Comparison of ENCODE assay signal across 9 mouse cellular contexts in genomic region chr5:43807744-43808696, GRCm38 (mm10). TPM values are rescaled to one million over a fixed set of nuclear protein-coding genes. Genes with fewer than 3 reads are reported as not detected.
A peak's percentile ranks its signal among the peaks of the same experiment; 100 is the strongest.
DNase-seq lines count a peak whose midpoint lies in the region; ATAC-seq and TF ChIP-seq lines count a peak whose summit lies in the region.
"Had no signal": no experiment of that assay in that cellular context is flagged by ENCODE, and none has a peak within 500 bp of the region (broad histone marks: within the 10 kb centered on the region; RNA-seq: fewer than 3 reads in every experiment).

No protein-coding gene starts in this region.

- intact Hi-C loops in heart, postnatal 36 days (cut with DNase I): no loop called here

- H3K9ac ChIP-seq in forebrain, postnatal 0 days: peak overlapping the region; percentile 72
- peak overlapping the region; percentile 59 for H3K9ac ChIP-seq in liver, postnatal 0 days (replicated peaks)
- H3K9ac ChIP-seq in neural tube, embryonic 13.5 days: peak overlapping the region; percentile 75
- H3K9ac ChIP-seq in stomach, postnatal 0 days (ENCODE audit: low read length): peak overlapping the region; percentile 64

- peak; percentile 60 to 69 for DNase-seq in CD8-positive naive resting alpha-beta T cell, adult 2 months (ENCODE audit: low read depth in 2 of 2, low spot score in 2 of 2)
- DNase-seq in cerebellum, adult 11-12 months: peak; percentile 47
- DNase-seq in forebrain, postnatal 0 days: peak; percentile 92
- peak; percentile 77 to 78 for DNase-seq in heart, postnatal 36 days
- DNase-seq in layer of hippocampus, adult 18-20 months (ENCODE audit: low spot score in 2 of 2): peak; percentile 71 to 81
- peak; percentile 85 for DNase-seq in liver, postnatal 0 days
- DNase-seq in stomach, postnatal 0 days (ENCODE audit: low spot score): peak; percentile 90

- no peaks in the 10 kb centered on the region for H3K36me3 ChIP-seq in forebrain, postnatal 0 days (ENCODE audit: insufficient read depth)
- no peaks in the 10 kb centered on the region for H3K36me3 ChIP-seq in liver, postnatal 0 days (replicated peaks; ENCODE audit: insufficient read depth, low read length)
- no peaks in the 10 kb centered on the region for H3K36me3 ChIP-seq in neural tube, embryonic 13.5 days
- no peaks in the 10 kb centered on the region for H3K36me3 ChIP-seq in stomach, postnatal 0 days (ENCODE audit: control insufficient read depth, insufficient read depth, low read length)
- H3K36me3 ChIP-seq: G1E had no signal

- no peaks in the 10 kb centered on the region for H3K9me3 ChIP-seq in forebrain, postnatal 0 days (ENCODE audit: low read length)
- no peaks in the 10 kb centered on the region for H3K9me3 ChIP-seq in liver, postnatal 0 days (ENCODE audit: low read length)
- H3K9me3 ChIP-seq in neural tube, embryonic 13.5 days: no peaks in the 10 kb centered on the region
- H3K9me3 ChIP-seq in stomach, postnatal 0 days (ENCODE audit: control insufficient read depth, low read length): no peaks in the 10 kb centered on the region
- H3K9me3 ChIP-seq: G1E had no signal

- no peak for TF ChIP-seq EP300 in liver, postnatal 0 days (IDR thresholded peaks at IDR 0.05; ENCODE audit: low read depth)
- peak; percentile 90 for TF ChIP-seq EP300 in stomach, postnatal 0 days (optimal IDR thresholded peaks at IDR 0.05)

- H3K4me2 ChIP-seq in forebrain, postnatal 0 days (ENCODE audit: low read depth): peak overlapping the region; percentile 67
- H3K4me2 ChIP-seq in liver, postnatal 0 days (ENCODE audit: low read depth, low read length): peak overlapping the region; percentile 77
- H3K4me2 ChIP-seq in neural tube, embryonic 13.5 days: peak overlapping the region; percentile 59
- peak overlapping the region; percentile 76 for H3K4me2 ChIP-seq in stomach, postnatal 0 days (replicated peaks; ENCODE audit: low read depth)

- WGBS in forebrain, postnatal 0 days: 4% methylated on average over 48 of the region's 48 CpGs
- 5% methylated on average over 48 of the region's 48 CpGs for WGBS in liver, postnatal 0 days (ENCODE audit: insufficient replicate concordance)
- 4% methylated on average over 48 of the region's 48 CpGs for WGBS in neural tube, embryonic 13.5 days
- WGBS in stomach, postnatal 0 days: 5% methylated on average over 48 of the region's 48 CpGs

- no peaks in the 10 kb centered on the region for H3K4me1 ChIP-seq in forebrain, postnatal 0 days (ENCODE audit: insufficient read depth)
- H3K4me1 ChIP-seq in liver, postnatal 0 days (ENCODE audit: insufficient read depth): peaks cover 10% of the 10 kb centered on the region; the same call in 1 of the 2 replicates
- H3K4me1 ChIP-seq in neural tube, embryonic 13.5 days (replicated peaks): 0 out of 2 replicates have a peak, but pooled peaks cover 2% of the 10 kb centered on the region
- no peaks in the 10 kb centered on the region for H3K4me1 ChIP-seq in stomach, postnatal 0 days (replicated peaks; ENCODE audit: control insufficient read depth, insufficient read depth)

- H3K27ac ChIP-seq in forebrain, postnatal 0 days (ENCODE audit: low read depth, low read length): peak overlapping the region; percentile 81
- H3K27ac ChIP-seq in liver, postnatal 0 days (ENCODE audit: low read depth): no peak overlapping the region
- H3K27ac ChIP-seq in neural tube, embryonic 13.5 days (replicated peaks): peak overlapping the region; percentile 89
- peak overlapping the region; percentile 83 for H3K27ac ChIP-seq in stomach, postnatal 0 days (replicated peaks)

- H3K4me3 ChIP-seq in forebrain, postnatal 0 days (ENCODE audit: low read depth, low read length): peak overlapping the region; percentile 51
- peak overlapping the region; percentile 46 for H3K4me3 ChIP-seq in liver, postnatal 0 days (ENCODE audit: low read depth, low read length)
- peak overlapping the region; percentile 48 for H3K4me3 ChIP-seq in neural tube, embryonic 13.5 days
- H3K4me3 ChIP-seq in stomach, postnatal 0 days (ENCODE audit: low read depth, low read length): peak overlapping the region; percentile 44

- no peak for TF ChIP-seq CTCF in forebrain, postnatal 0 days (IDR thresholded peaks at IDR 0.05; ENCODE audit: low read depth)
- TF ChIP-seq CTCF in liver, postnatal 0 days (IDR thresholded peaks at IDR 0.05; ENCODE audit: low read depth): no peak
- no peak for TF ChIP-seq CTCF in stomach, postnatal 0 days (IDR thresholded peaks at IDR 0.05; ENCODE audit: low read depth)

- no peaks in the 10 kb centered on the region for H3K27me3 ChIP-seq in forebrain, postnatal 0 days (ENCODE audit: insufficient read depth, low read length)
- no peaks in the 10 kb centered on the region for H3K27me3 ChIP-seq in liver, postnatal 0 days (ENCODE audit: insufficient read depth, low read length)
- H3K27me3 ChIP-seq in neural tube, embryonic 13.5 days: no peaks in the 10 kb centered on the region
- H3K27me3 ChIP-seq in stomach, postnatal 0 days (ENCODE audit: control insufficient read depth, insufficient read depth, low read length): no peaks in the 10 kb centered on the region

- ATAC-seq in forebrain, postnatal 0 days: peak; percentile 100
- peak; percentile 96 for ATAC-seq in liver, postnatal 0 days
- peak; percentile 96 for ATAC-seq in neural tube, embryonic 13.5 days (ENCODE audit: low read depth)
- peak; percentile 92 for ATAC-seq in stomach, postnatal 0 days (ENCODE audit: low FRiP score, low TSS enrichment)

RNA-seq across cellular contexts. Expression of gene Bst1, which starts 10.7 kb away (rescaled TPM):
- total RNA-seq in forebrain, postnatal 0 days (2014; rRNA removed): 0.08 and 0.76 TPM in 2 replicates
- 0.11 TPM in 1 of 2 replicates, not detected in the other for polyA plus RNA-seq in forebrain, postnatal 0 days (2015; fragmentation: Nextera tagmentation; extraction: Ambion mirVana)
- 1 to 10 TPM; 1.7 to 3.7 TPM for total RNA-seq in heart, postnatal 36 days (2021)
- under 1 TPM in 1 of 2 experiments, not detected in 1; 0.25 TPM for total RNA-seq in layer of hippocampus, adult 18-20 months (2021)
- polyA plus RNA-seq in liver, postnatal 0 days (2015; fragmentation: Nextera tagmentation; extraction: Ambion mirVana): 3.1 TPM in 2 replicates
- polyA plus RNA-seq in neural tube, embryonic 13.5 days (2015; fragmentation: Nextera tagmentation; extraction: Ambion mirVana): 0.08 and 0.39 TPM in 2 replicates
- polyA plus RNA-seq in stomach, postnatal 0 days (2015; fragmentation: Nextera tagmentation; extraction: Ambion mirVana): 3.6 and 4.4 TPM in 2 replicates
- polyA plus RNA-seq: G1E had no signal

RNA-seq across cellular contexts. Expression of gene Fbxl5, which starts 13.4 kb away (rescaled TPM):
- total RNA-seq in forebrain, postnatal 0 days (2014; rRNA removed): 124 and 132 TPM in 2 replicates
- 70.1 and 77.1 TPM in 2 replicates for polyA plus RNA-seq in forebrain, postnatal 0 days (2015; fragmentation: Nextera tagmentation; extraction: Ambion mirVana)
- 10 to 100 TPM; 37.6 to 38.0 TPM for total RNA-seq in heart, postnatal 36 days (2021)
- total RNA-seq in layer of hippocampus, adult 18-20 months (2021): 10 to 100 TPM; 89.3 to 91.2 TPM
- polyA plus RNA-seq in liver, postnatal 0 days (2015; fragmentation: Nextera tagmentation; extraction: Ambion mirVana): 15.9 and 16.5 TPM in 2 replicates
- polyA plus RNA-seq in neural tube, embryonic 13.5 days (2015; fragmentation: Nextera tagmentation; extraction: Ambion mirVana): 65.0 and 71.7 TPM in 2 replicates
- 44.0 and 45.7 TPM in 2 replicates for polyA plus RNA-seq in stomach, postnatal 0 days (2015; fragmentation: Nextera tagmentation; extraction: Ambion mirVana)
